Mouse (Mus musculus) natural killer cell, adult 2 months (primary cell): ENCODE measurements around the gene Tnnt2.

Experiments used
- DNase-seq, 2 experiments: peaks; one replicate each; pipeline ENCODE4 v3.0.0; 2022; ENCODE audit warnings: low spot score in 2 of 2

Gene Tnnt2

GRCm38 (mm10) chr1:135835716-135836483, at the start of gene Tnnt2:
TSS of gene Tnnt2 (plus strand) at chr1:135836354.
- DNase-seq, result no peak

DNA sequence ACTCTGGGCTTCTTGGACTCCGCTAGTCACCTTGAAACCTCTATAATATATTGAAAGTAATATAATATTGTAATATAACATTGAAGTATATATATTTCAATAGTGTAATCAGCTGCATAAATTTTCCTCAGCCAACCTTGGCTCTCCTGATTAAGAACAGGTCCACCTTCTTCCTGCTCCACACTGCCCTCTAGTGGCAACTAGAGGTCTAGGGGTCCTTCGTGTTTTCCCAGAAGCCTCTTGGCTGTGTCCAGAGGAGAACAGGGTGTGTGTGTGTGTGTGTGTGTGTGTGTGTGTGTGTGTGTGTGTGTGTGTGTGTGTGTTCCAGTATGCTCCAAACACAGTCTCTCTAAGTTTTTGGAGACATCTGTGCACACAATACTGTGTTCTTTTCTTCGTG, 48.4 kb upstream of the Tnnt2 start:
- peak; percentile 62 to 77 for DNase-seq

DNA sequence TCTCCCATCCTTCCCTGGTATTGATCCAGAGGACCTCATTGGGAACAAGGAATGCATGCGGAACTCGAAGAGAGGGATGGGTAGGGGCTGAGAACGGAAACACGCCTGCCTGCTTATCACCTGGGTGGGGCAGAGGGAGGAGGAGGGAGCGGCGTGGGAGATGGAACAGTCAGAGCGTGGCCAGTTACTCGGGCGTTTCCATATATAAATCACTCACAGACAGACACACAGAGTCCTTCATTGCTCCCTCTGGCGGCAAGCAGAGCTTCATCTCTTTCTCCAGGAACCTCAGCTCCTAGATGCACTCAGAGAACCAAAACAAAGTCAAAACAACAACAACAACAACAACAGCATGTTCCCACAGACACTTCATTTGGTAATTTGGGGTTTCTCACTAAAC, 47.4 kb upstream of the Tnnt2 start:
- peak in 1 of 2 experiments; percentile 28 for DNase-seq

- peak; percentile 62 to 69 for DNase-seq
Measured at GRCm38 (mm10) chr1:135789815-135790214, 46.3 kb upstream of the Tnnt2 start.

DNA sequence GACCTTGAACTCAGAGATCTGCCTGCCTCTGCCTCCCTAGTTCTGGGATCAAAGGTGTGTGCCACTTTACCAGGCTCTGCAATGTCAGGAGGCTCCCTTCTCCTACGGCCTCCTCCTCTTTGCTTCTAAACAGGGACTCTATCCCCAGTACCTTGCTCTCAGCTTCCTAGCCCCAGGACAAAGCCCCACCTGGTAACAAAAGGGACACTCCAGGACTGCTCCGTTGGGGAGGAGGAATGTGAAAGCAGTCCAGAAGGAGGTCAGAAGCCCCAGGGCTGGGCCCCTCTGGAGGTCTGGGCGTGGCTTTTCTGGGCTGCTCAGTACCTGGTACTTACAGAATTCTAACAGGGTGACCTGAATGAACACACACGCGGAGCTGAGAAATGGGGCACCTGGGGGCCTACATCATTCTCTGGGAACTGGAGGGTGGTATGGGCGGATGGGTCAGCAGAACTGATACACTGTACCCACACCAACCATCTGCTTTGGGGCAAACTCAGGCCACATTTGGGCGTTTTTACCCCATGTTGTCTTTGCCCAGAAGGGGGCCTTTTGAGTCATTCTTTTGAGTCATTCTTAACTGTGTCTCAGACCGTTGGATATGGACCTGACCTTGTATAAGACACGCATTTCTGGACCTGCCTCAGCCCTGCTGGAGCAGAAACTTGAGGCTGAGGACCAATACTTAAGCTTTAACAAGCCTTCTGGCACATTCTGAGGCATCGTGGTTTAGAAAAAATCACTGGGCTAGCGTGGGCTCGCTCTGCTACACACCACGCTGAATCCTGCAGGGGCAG, 43.8 kb upstream of the Tnnt2 start:
- no peak for DNase-seq

GRCm38 (mm10) chr1:135793370-135794215, 42.6 kb upstream of the Tnnt2 start:
- DNase-seq, result no peak

DNA sequence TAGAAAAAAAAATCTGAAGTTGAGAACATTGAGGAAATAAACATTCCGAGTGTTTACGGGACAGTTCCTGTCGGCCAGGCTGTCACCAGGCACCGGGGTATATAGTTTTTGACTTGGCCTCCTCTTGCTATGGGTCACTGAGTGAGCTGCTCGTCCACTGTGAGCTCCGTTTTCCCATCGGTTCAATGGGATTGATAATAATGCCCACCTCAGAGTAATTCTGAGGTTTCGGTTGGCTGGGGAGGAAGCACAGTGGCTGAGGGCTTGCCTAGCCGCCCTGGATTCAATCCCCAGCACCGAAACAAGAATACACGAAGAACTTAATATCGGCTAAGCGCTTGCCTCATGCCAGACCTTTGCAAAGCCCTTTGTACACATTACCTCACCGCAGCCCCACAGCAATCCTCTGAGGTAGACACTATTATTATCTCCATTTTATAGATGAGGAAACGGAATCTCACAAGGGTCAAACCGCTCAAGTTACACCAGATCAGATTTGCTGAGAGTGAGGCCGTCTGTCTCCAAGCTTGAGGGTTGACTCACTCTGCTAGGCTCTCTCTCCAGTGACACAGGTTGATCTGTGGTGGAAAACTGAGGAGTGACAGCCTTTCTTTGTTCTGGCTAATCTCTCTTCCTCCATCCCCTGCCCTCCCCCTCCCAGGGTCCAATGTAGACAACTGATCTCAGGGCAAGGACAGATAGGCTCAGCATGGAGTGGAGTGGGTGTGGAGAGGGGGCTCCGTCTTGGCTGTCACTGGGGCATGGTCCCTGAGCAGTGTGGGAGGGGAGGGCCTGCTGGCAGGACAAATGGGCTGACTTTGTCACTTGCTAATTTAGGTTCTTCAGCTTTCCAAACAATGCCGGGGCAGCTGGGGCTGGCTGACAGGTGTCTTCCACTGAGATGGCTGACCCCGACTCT, 41.7 kb upstream of the Tnnt2 start:
- no peak for DNase-seq

DNA sequence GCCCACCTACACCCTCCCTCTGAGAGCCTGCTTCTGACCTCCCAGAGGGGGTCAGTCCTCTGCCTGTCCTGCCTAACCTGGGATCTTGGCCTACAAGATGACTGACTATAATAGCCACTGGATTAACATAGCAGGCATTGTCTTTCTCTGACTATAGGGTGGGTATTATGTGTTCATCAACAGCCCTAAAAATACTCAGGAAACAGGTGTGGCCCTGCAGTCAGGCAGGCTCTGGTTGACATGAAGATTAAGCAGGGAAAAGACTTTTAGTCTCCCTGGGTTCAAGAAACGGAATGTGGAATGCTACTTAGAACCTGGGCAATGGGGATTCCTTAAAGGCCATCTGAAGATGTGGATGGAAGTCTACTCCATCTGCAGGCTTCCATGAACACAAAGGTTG, 37.7 kb upstream of the Tnnt2 start:
- DNase-seq, result no peak

DNA sequence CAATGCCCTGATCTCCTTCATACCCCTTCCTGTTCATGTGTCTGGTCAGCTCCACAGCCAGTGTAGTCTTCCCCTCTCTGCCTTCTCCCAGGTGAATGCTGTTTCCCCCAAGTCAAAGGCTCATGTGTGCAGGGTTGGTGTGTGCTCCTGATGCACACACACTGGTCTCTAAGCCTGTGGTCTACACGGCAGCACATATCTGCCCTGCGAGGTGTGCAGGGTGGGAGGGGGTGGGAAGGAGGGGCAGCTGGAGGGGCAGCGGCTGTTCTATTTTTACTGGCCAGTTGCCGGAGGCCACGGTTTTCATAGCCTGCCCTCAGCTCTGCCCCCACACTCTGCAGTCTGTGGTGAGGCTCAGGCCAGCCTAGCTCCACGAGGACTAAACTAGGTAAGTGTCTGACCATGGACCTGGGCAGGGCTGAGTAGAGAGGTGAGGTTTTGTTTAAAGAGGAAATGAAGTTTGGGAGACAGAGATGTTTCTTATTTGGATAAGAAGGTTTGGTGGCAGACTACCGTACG, 37.0 kb upstream of the Tnnt2 start:
- DNase-seq, result no peak

- no peak for DNase-seq
Measured at GRCm38 (mm10) chr1:135800192-135800950, 35.8 kb upstream of the Tnnt2 start.

- DNase-seq, result no peak
Measured at GRCm38 (mm10) chr1:135807546-135807945, 28.6 kb upstream of the Tnnt2 start.

DNA sequence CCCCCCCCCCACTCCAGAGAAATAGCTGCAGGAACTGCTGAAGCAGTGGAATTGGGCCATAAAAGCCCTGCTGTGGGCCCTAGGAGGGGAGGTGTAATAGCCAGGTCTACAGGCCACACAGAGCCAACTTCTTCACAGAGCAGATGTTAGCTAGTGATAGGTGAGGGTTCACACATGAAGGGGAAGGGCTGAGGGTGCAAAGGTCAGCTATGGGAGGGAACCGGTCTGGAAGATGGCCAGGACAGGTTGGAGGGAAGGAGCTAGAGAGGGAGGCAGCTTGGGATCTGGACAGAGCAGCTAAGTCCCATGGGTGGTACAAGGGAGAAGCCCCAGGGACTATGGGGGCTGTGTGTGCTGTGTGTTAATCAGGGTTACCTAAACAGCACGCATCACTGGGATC, 26.0 kb upstream of the Tnnt2 start:
- no peak for DNase-seq

- DNase-seq, result peak; percentile 63 to 73
Measured at GRCm38 (mm10) chr1:135811016-135811646, 25.0 kb upstream of the Tnnt2 start.

- DNase-seq, result no peak
Measured at GRCm38 (mm10) chr1:135812205-135812604, 23.9 kb upstream of the Tnnt2 start.

- DNase-seq, result no peak
Measured at GRCm38 (mm10) chr1:135812618-135813017, 23.5 kb upstream of the Tnnt2 start.

- no peak for DNase-seq
Measured at GRCm38 (mm10) chr1:135813071-135813470, 23.1 kb upstream of the Tnnt2 start.

GRCm38 (mm10) chr1:135813687-135814395, 22.3 kb upstream of the Tnnt2 start:
- DNase-seq, result no peak

DNA sequence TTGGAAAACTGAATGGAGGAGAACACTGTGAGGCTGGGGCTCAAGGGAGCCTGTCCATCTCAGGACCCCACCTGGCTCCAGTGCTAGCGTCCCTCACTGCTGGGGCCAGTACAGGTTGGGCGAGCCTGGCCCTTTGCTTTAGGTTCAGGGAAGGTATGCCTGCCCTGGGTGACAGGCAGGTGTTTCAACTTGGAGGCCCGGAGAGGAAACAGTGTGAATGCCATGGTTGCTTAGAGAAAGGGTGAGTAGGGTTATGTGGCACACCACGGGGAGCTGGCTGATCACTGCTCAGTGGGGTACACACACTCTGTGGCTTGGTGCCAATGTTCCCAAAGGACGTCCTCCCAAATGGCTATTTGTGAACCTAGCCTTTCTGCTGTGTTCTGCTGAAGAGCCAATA, 21.6 kb upstream of the Tnnt2 start:
- no peak for DNase-seq

DNA sequence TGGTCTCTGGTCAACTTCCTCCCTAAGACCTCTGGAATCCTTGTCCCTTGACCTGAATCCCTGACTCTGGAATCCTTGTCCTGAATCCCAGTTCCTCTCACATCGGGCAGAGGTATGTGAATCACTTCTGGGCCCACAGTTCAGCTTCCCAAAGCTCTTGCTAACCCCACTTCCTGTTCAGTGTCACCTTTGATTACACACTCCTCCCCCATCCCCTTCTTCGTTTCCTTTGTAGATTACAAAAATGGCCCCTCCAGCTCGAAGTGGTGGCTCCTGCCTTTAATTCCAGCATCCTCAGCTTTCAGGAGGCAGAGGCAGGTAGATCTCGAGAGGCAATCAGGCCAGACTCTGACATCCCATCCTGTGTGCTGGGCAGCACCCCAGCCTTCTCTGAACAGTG, 18.6 kb upstream of the Tnnt2 start:
- no peak for DNase-seq
